Mouse (Mus musculus): Measurements from ENCODE around the gene Csnk1g1.

Csnk1g1 gene

GRCm38 (mm10) chr9:66067542-66067941 lies 158.8 kb downstream of the Csnk1g1 start:
- intact Hi-C loops (cut with DNase I): no loop called here

- intact Hi-C loops (cut with DNase I): no loop called here
Measured at GRCm38 (mm10) chr9:66068056-66068455, 159.3 kb downstream of the Csnk1g1 start.

GRCm38 (mm10) chr9:66068971-66069391 lies 160.3 kb downstream of the Csnk1g1 start:
- intact Hi-C loops (cut with DNase I): no loop called here

GRCm38 (mm10) chr9:66069583-66069982 lies 160.9 kb downstream of the Csnk1g1 start, which contains the start of gene Snx22:
Gene Snx22, minus strand, starts transcription at chr9:66069719.
- intact Hi-C loops (cut with DNase I): no loop called here

GRCm38 (mm10) chr9:66070151-66070550 lies 161.4 kb downstream of the Csnk1g1 start:
- intact Hi-C loops (cut with DNase I): no loop called here

GRCm38 (mm10) chr9:66072754-66073153 lies 164.0 kb downstream of the Csnk1g1 start:
- intact Hi-C loops (cut with DNase I): no loop called here

- intact Hi-C loops (cut with DNase I): no loop called here
Measured at GRCm38 (mm10) chr9:66078072-66078471, 169.3 kb downstream of the Csnk1g1 start.

- intact Hi-C loops (cut with DNase I): no loop called here
Measured at GRCm38 (mm10) chr9:66078493-66078892, 169.8 kb downstream of the Csnk1g1 start.

GRCm38 (mm10) chr9:66080804-66081459 lies 172.2 kb downstream of the Csnk1g1 start:
- intact Hi-C loops (cut with DNase I): loop anchor here (10.0 kb wide), 1 partner anchor 176 kb away; the partner anchor contains the start of genes Csnk1g1 and Trip4

GRCm38 (mm10) chr9:66081999-66082398 lies 173.3 kb downstream of the Csnk1g1 start:
- intact Hi-C loops (cut with DNase I): loop anchor here (10.0 kb wide), 1 partner anchor 177 kb away; the partner anchor contains the start of genes Csnk1g1 and Trip4

GRCm38 (mm10) chr9:66084171-66084570 lies 175.4 kb downstream of the Csnk1g1 start:
- intact Hi-C loops (cut with DNase I): loop anchor here (10.0 kb wide), 1 partner anchor 179 kb away; the partner anchor contains the start of genes Csnk1g1 and Trip4

GRCm38 (mm10) chr9:66087062-66087461 lies 178.3 kb downstream of the Csnk1g1 start:
- intact Hi-C loops (cut with DNase I): loop anchor here (10.0 kb wide), 1 partner anchor 182 kb away; the partner anchor contains the start of genes Csnk1g1 and Trip4

GRCm38 (mm10) chr9:66088411-66088810 lies 179.7 kb downstream of the Csnk1g1 start:
- intact Hi-C loops (cut with DNase I): loop anchor here (10.0 kb wide), 1 partner anchor 184 kb away; the partner anchor contains the start of genes Csnk1g1 and Trip4

GRCm38 (mm10) chr9:66090593-66091244 lies 182.0 kb downstream of the Csnk1g1 start:
- intact Hi-C loops (cut with DNase I): no loop called here

GRCm38 (mm10) chr9:66091327-66092231 lies 182.9 kb downstream of the Csnk1g1 start:
- intact Hi-C loops (cut with DNase I): no loop called here

GRCm38 (mm10) chr9:66092664-66093063 lies 183.9 kb downstream of the Csnk1g1 start:
- intact Hi-C loops (cut with DNase I): no loop called here
